Mouse (Mus musculus): ENCODE results near the gene Lmntd2. TPM values are rescaled to one million over a fixed set of nuclear protein-coding genes. Genes with fewer than 3 reads are reported as not detected.

The Lmntd2 gene
- polyA plus RNA-seq, 1 experiment: 0.05 TPM

- Histone ChIP-seq H3ac (ENCODE audit: control insufficient read depth, insufficient read length, low read depth) (no peak overlapping the region), H3K79me3 (ENCODE audit: low read depth) (no peaks in the 10 kb centered on the region), H3K36me3 (ENCODE audit: control insufficient read depth, insufficient read depth) (no peaks in the 10 kb centered on the region), H3K27me3 (ENCODE audit: control insufficient read depth, insufficient read depth, insufficient read length) (peaks cover 70% of the 10 kb centered on the region), H3K4me3 (ENCODE audit: insufficient read depth, poor library complexity, severe bottlenecking) (no peak overlapping the region), H3K79me2 (ENCODE audit: control insufficient read depth, insufficient read depth) (no peaks in the 10 kb centered on the region)
- TF ChIP-seq MYOD1 (IDR thresholded peaks at IDR 0.05; ENCODE audit: control insufficient read depth, insufficient read length, low read depth): no peak
- TF ChIP-seq CEBPB (IDR thresholded peaks at IDR 0.05; ENCODE audit: low read depth): peak; percentile 14
Observed at GRCm38 (mm10) chr7:141209526-141209925, 4.4 kb downstream of the Lmntd2 start.

GRCm38 (mm10) chr7:141206182-141206937 lies 7.5 kb downstream of the Lmntd2 start:
- peaks cover 44% of the 10 kb centered on the region for H3K27me3 ChIP-seq (ENCODE audit: control insufficient read depth, insufficient read depth, insufficient read length)
- H3ac ChIP-seq (ENCODE audit: control insufficient read depth, insufficient read length, low read depth): no peak overlapping the region
- H3K4me3 ChIP-seq (ENCODE audit: insufficient read depth, poor library complexity, severe bottlenecking): no peak overlapping the region
- no peaks in the 10 kb centered on the region for H3K79me2 ChIP-seq (ENCODE audit: control insufficient read depth, insufficient read depth)
- no peaks in the 10 kb centered on the region for H3K79me3 ChIP-seq (ENCODE audit: low read depth)
- TF ChIP-seq CEBPB (IDR thresholded peaks at IDR 0.05; ENCODE audit: low read depth) (no peak), CTCF (IDR thresholded peaks at IDR 0.05; ENCODE audit: control insufficient read depth, insufficient read depth, insufficient read length) (no peak), USF1 (IDR thresholded peaks at IDR 0.05; ENCODE audit: low read depth) (no peak), MYOD1 (IDR thresholded peaks at IDR 0.05; ENCODE audit: control insufficient read depth, insufficient read length, low read depth) (no peak), FOSL1 (IDR thresholded peaks at IDR 0.05; ENCODE audit: insufficient read depth, low read length, poor library complexity, severe bottlenecking) (no peak), MYOG (IDR thresholded peaks at IDR 0.05; ENCODE audit: control insufficient read depth, extremely low read depth, insufficient read length) (no peak), MAX (IDR thresholded peaks at IDR 0.05) (no peak)
- H3K36me3 ChIP-seq (ENCODE audit: control insufficient read depth, insufficient read depth): no peaks in the 10 kb centered on the region

GRCm38 (mm10) chr7:141205504-141205903 lies 8.4 kb downstream of the Lmntd2 start:
- Histone ChIP-seq H3ac (ENCODE audit: control insufficient read depth, insufficient read length, low read depth) (no peak overlapping the region), H3K36me3 (ENCODE audit: control insufficient read depth, insufficient read depth) (no peaks in the 10 kb centered on the region), H3K4me3 (ENCODE audit: insufficient read depth, poor library complexity, severe bottlenecking) (no peak overlapping the region), H3K27me3 (ENCODE audit: control insufficient read depth, insufficient read depth, insufficient read length) (peaks cover 40% of the 10 kb centered on the region), H3K79me2 (ENCODE audit: control insufficient read depth, insufficient read depth) (no peaks in the 10 kb centered on the region), H3K79me3 (ENCODE audit: low read depth) (no peaks in the 10 kb centered on the region)
- TF ChIP-seq FOSL1 (IDR thresholded peaks at IDR 0.05; ENCODE audit: insufficient read depth, low read length, poor library complexity, severe bottlenecking): no peak
- no peak for TF ChIP-seq MAX (IDR thresholded peaks at IDR 0.05)
- no peak for TF ChIP-seq MYOG (IDR thresholded peaks at IDR 0.05; ENCODE audit: control insufficient read depth, extremely low read depth, insufficient read length)
- no peak for TF ChIP-seq MYOD1 (IDR thresholded peaks at IDR 0.05; ENCODE audit: control insufficient read depth, insufficient read length, low read depth)
- TF ChIP-seq USF1 (IDR thresholded peaks at IDR 0.05; ENCODE audit: low read depth): no peak
- TF ChIP-seq CTCF (IDR thresholded peaks at IDR 0.05; ENCODE audit: control insufficient read depth, insufficient read depth, insufficient read length): no peak
- TF ChIP-seq CEBPB (IDR thresholded peaks at IDR 0.05; ENCODE audit: low read depth): no peak

GRCm38 (mm10) chr7:141204546-141204945 lies 9.3 kb downstream of the Lmntd2 start:
- Histone ChIP-seq H3K79me2 (ENCODE audit: control insufficient read depth, insufficient read depth) (no peaks in the 10 kb centered on the region), H3K4me3 (ENCODE audit: insufficient read depth, poor library complexity, severe bottlenecking) (no peak overlapping the region), H3K79me3 (ENCODE audit: low read depth) (no peaks in the 10 kb centered on the region), H3ac (ENCODE audit: control insufficient read depth, insufficient read length, low read depth) (no peak overlapping the region), H3K36me3 (ENCODE audit: control insufficient read depth, insufficient read depth) (no peaks in the 10 kb centered on the region), H3K27me3 (ENCODE audit: control insufficient read depth, insufficient read depth, insufficient read length) (peaks cover 39% of the 10 kb centered on the region)
- TF ChIP-seq MAX (IDR thresholded peaks at IDR 0.05) (no peak), USF1 (IDR thresholded peaks at IDR 0.05; ENCODE audit: low read depth) (no peak), MYOD1 (IDR thresholded peaks at IDR 0.05; ENCODE audit: control insufficient read depth, insufficient read length, low read depth) (no peak), FOSL1 (IDR thresholded peaks at IDR 0.05; ENCODE audit: insufficient read depth, low read length, poor library complexity, severe bottlenecking) (no peak)

GRCm38 (mm10) chr7:141198121-141198520 lies 15.8 kb downstream of the Lmntd2 start:
- H3K4me3 ChIP-seq (ENCODE audit: insufficient read depth, poor library complexity, severe bottlenecking): no peak overlapping the region
- peaks cover 1% of the 10 kb centered on the region for H3K79me3 ChIP-seq (ENCODE audit: low read depth)
- TF ChIP-seq MYOG (IDR thresholded peaks at IDR 0.05; ENCODE audit: control insufficient read depth, extremely low read depth, insufficient read length) (no peak), USF1 (IDR thresholded peaks at IDR 0.05; ENCODE audit: low read depth) (no peak), CTCF (IDR thresholded peaks at IDR 0.05; ENCODE audit: control insufficient read depth, insufficient read depth, insufficient read length) (no peak), MYOD1 (IDR thresholded peaks at IDR 0.05; ENCODE audit: control insufficient read depth, insufficient read length, low read depth) (no peak), MAX (IDR thresholded peaks at IDR 0.05) (no peak), FOSL1 (IDR thresholded peaks at IDR 0.05; ENCODE audit: insufficient read depth, low read length, poor library complexity, severe bottlenecking) (no peak), CEBPB (IDR thresholded peaks at IDR 0.05; ENCODE audit: low read depth) (no peak)
- H3ac ChIP-seq (ENCODE audit: control insufficient read depth, insufficient read length, low read depth): no peak overlapping the region
- H3K27me3 ChIP-seq (ENCODE audit: control insufficient read depth, insufficient read depth, insufficient read length): peaks cover 11% of the 10 kb centered on the region
- H3K36me3 ChIP-seq (ENCODE audit: control insufficient read depth, insufficient read depth): no peaks in the 10 kb centered on the region
- H3K79me2 ChIP-seq (ENCODE audit: control insufficient read depth, insufficient read depth): peaks cover 5% of the 10 kb centered on the region

Measured in C2C12 (cell line).